Mouse (Mus musculus) liver, embryonic 13.5 days (tissue): Measurements from ENCODE around the gene Tmem107. TPM values are rescaled to one million over a fixed set of nuclear protein-coding genes. Genes with fewer than 3 reads are reported as not detected.
A peak's percentile ranks its signal among the peaks of the same experiment; 100 is the strongest.

Source experiments
- ATAC-seq: fragments of 200-750 bp; cut with Nextera tagmentation; 2 replicates; pipeline ENCODE4 v1.8.0; 2017; ENCODE audit warnings: low read depth, mild to moderate bottlenecking, moderate number of reproducible peaks, moderate library complexity
- DNase-seq: peaks from one replicate; pipeline ENCODE4 v3.0.0; 2022
- H3K27ac ChIP-seq: fragments of 300-500 bp; sonication (generic); 2 replicates; pipeline ENCODE4 v1.5.1; 2015; ENCODE audit warnings: moderate library complexity, mild to moderate bottlenecking, inconsistent platforms
- H3K27me3 ChIP-seq: fragments of 300-500 bp; sonication (generic); 2 replicates; pipeline ENCODE4 v1.6.1; 2015; ENCODE audit warnings: mild to moderate bottlenecking, inconsistent platforms
- H3K36me3 ChIP-seq: fragments of 300-500 bp; sonication (generic); 2 replicates; pipeline ENCODE4 v1.6.1; 2015; ENCODE audit warnings: mild to moderate bottlenecking, inconsistent platforms
- H3K4me1 ChIP-seq: fragments of 300-500 bp; sonication (generic); replicated peaks from 2 replicates; pipeline ENCODE4 v1.6.1; 2015; ENCODE audit warnings: inconsistent platforms
- H3K4me2 ChIP-seq: fragments of 300-500 bp; sonication (generic); 2 replicates; pipeline ENCODE4 v1.6.1; 2015; ENCODE audit warnings: inconsistent platforms, mild to moderate bottlenecking, moderate library complexity
- H3K4me3 ChIP-seq: fragments of 300-500 bp; sonication (generic); replicated peaks from 2 replicates; pipeline ENCODE4 v1.5.1; 2015; ENCODE audit warnings: mild to moderate bottlenecking, inconsistent platforms
- H3K9ac ChIP-seq: fragments of 300-500 bp; sonication (generic); 2 replicates; pipeline ENCODE4 v1.6.1; 2015; ENCODE audit warnings: mild to moderate bottlenecking, inconsistent platforms
- H3K9me3 ChIP-seq: fragments of 300-500 bp; sonication (generic); replicated peaks from 2 replicates; pipeline ENCODE4 v1.6.1; 2016; ENCODE audit warnings: inconsistent platforms
- WGBS: fragments of 180-500 bp; shearing (Covaris S2); methylation state at CpG from one replicate; pipeline ENCODE4 v1.1.7; 2015; ENCODE audit not compliant: insufficient replicate concordance; 5-methylcytosine and 5-hydroxymethylcytosine counted together
- polyA plus RNA-seq: library from polyadenylated mRNA; unstranded; fragments of >200 nt; fragmentation: Nextera tagmentation; extraction: Ambion mirVana; gene quantifications from 2 replicates; pipeline ENCODE4 v1.2.1, GENCODE M21; 2015

Gene Tmem107
- polyA plus RNA-seq, 1 experiment from 2014 or later = 30.8 TPM

DNA sequence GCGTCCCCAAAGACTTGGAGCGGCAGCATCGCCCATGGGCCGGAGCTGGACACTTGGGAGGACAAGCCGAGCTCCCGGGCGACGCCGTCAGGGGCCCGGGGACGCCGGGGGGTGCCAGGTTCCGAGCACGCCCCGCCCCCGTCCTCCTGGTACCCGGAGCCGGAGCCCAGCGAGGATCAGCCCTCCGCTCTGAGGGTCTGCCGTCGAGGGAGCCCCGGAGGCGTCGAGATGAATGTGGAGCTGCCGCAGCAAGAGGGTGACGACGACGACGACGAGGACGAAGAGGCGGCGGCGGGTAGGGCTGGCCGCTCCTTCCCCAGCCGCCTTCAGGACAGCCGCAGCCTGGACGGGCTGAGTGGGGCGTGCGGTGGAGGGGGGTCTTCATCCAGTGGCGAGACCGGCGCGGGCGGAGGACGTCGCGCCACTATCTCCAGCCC, 10.6 kb upstream of the Tmem107 start:
- WGBS = under 1% methylated on average over 43 of the region's 49 CpGs
- Histone ChIP-seq H3K27ac (peak overlapping the region; percentile 90), H3K36me3 (no peaks in the 10 kb centered on the region), H3K9me3 (no peaks in the 10 kb centered on the region), H3K4me1 (peaks cover 47% of the 10 kb centered on the region), H3K4me2 (peak overlapping the region; percentile 99), H3K27me3 (no peaks in the 10 kb centered on the region), H3K4me3 (peak overlapping the region; percentile 96), H3K9ac (peak overlapping the region; percentile 97)
- DNase-seq (peak; percentile 35), ATAC-seq (no peak)

DNA sequence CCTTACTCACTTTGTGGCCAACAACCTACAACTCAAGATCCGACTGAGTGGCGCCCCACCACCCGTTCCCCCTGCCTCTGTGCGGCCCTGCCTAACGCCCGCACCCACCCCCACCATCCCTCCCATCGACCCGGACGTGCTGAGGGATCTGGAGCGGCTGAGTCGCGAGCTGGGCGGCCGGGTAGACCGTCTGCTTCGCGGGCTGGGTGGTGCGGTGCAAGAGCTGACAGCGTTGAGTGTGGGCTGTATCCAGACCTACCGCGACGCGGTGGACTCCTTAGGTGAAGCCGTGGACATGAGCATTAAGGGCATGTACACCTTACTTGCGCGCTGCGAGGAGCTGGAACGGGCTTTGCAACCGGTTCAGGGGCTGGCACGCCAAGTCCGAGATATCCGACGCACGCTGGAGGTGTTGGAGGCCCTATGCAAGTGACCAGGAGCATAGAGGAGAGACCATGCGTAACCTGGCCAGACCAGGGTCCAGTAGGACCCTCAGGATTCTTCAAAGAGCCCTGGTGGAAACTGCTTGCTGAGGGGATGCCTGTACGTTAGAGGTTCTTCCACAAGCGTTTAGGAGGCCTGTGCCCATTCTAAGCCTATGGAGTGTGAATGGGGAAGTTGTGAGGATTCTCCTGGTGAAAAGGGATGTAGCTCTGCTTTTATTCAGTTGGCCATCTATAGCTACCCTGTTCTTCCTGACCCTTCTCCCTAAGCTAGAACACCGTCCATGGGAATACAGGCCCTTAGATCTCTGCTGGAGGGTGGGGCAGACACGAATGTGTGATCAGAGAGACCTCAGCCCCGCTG, 10.0 kb upstream of the Tmem107 start:
- peak; percentile 2; the same call in 1 of the 2 replicates for ATAC-seq
- Histone ChIP-seq H3K9me3 (no peaks in the 10 kb centered on the region), H3K9ac (peak overlapping the region; percentile 97), H3K36me3 (no peaks in the 10 kb centered on the region), H3K4me2 (peak overlapping the region; percentile 99), H3K27me3 (no peaks in the 10 kb centered on the region), H3K4me3 (peak overlapping the region; percentile 96), H3K27ac (peak overlapping the region; percentile 90), H3K4me1 (peaks cover 51% of the 10 kb centered on the region)
- WGBS = 2% methylated on average over 40 of the region's 40 CpGs
- peak; percentile 33 for DNase-seq

DNA sequence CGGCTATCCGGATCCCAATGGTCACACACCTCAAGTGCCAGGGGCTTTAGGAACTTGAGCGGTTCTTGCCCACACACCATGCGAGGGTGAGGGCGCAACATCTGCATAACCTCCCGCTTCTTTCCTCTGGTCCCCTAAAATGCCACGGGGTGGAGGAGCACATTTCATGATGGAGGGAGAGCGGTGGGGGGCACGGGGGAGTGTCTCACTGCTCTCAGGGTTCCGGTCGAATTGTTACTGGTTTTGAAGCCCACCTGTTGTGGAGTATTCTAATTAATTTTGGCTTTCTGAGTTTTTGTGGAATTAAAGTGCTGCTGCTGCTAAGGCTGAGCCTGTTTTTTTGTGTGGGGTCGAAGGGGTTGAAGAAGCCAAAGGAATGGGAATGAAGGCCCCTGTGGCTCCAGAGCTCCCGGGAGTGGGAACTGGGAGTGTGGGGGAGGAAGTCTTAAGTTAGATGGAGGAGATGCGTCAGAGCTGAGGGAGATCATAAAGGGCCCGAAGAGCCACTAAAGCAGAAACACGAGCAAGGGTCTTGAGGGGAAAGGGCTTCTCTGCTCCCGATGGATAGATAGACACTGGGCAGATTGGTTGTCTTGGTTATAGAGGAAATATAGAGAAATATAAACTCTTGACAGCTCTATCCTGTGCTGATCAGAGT, 9.2 kb upstream of the Tmem107 start:
- no peaks in the 10 kb centered on the region for H3K36me3 ChIP-seq
- 26% methylated on average over 17 of the region's 17 CpGs for WGBS

DNA sequence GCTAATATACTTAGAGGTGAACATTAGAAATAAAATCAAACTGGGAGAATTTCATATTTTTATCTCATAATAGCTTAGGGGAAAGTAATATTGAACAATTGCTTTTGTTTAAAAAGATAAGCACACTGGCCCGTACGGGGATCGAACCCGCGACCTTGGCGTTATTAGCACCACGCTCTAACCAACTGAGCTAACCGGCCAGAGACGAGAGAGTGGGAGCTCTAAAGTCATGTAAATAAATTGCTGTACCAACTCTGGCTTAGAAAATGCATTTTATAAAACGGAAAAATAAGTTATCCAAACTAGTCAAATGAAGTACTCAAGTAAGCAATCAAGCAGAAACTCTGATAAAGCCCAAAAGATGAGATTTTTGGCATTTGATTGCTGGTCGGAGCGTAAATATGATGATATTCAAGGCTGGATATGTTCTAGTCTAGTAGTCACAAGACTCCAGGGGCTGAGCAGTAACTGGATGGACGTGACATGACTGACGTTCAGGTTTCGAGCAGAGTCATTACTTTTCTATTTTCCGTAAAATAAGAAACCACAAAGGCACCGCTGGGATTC, 8.3 kb upstream of the Tmem107 start:
- no peaks in the 10 kb centered on the region for H3K9me3 ChIP-seq
- peaks cover 66% of the 10 kb centered on the region for H3K4me1 ChIP-seq
- H3K9ac ChIP-seq = peak overlapping the region; percentile 97
- no peaks in the 10 kb centered on the region for H3K27me3 ChIP-seq
- DNase-seq (peak; percentile 70), ATAC-seq (no peak; the same call in 1 of the 2 replicates)
- peak overlapping the region; percentile 79 for H3K4me3 ChIP-seq
- peak overlapping the region; percentile 75 for H3K4me2 ChIP-seq
- H3K36me3 ChIP-seq = no peaks in the 10 kb centered on the region
- peak overlapping the region; percentile 84 for H3K27ac ChIP-seq
- WGBS = under 1% methylated on average over 17 of the region's 17 CpGs

More for the DNA sequence above, 9.2 kb upstream of the Tmem107 start:
- Histone ChIP-seq H3K4me2 (peak overlapping the region; percentile 99), H3K9ac (peak overlapping the region; percentile 97), H3K27ac (peak overlapping the region; percentile 90; the same call in 1 of the 2 replicates), H3K4me1 (peaks cover 58% of the 10 kb centered on the region), H3K27me3 (no peaks in the 10 kb centered on the region), H3K9me3 (no peaks in the 10 kb centered on the region), H3K4me3 (peak overlapping the region; percentile 96)
- DNase-seq (no peak), ATAC-seq (no peak)

DNA sequence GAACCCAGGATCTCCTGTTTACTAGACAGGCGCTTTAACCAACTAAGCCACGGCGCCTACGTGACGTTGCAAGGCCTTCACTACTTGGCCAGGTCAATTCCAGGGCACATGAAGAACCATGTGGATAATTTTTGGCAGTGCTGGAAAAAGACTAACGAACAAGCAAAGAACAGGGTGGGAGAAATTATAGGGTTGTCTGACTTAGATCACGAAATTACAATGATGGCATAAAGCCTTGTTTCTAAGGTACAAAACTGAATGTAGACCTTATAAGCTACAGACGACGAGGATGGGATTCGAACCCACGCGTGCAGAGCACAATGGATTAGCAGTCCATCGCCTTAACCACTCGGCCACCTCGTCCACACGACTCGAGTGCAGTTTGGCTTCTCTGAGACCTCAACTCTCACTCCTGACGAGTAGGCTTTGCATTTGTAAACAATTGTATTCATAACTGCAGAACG, 7.8 kb upstream of the Tmem107 start:
- under 1% methylated on average over 19 of the region's 19 CpGs for WGBS
- no peaks in the 10 kb centered on the region for H3K27me3 ChIP-seq
- H3K9ac ChIP-seq = peak overlapping the region; percentile 74
- H3K4me3 ChIP-seq = peak overlapping the region; percentile 79
- DNase-seq (peak; percentile 91), ATAC-seq (peak; percentile 64)
- H3K36me3 ChIP-seq = no peaks in the 10 kb centered on the region
- no peaks in the 10 kb centered on the region for H3K9me3 ChIP-seq
- H3K4me2 ChIP-seq = peak overlapping the region; percentile 94
- peak overlapping the region; percentile 89 for H3K27ac ChIP-seq
- H3K4me1 ChIP-seq = peaks cover 69% of the 10 kb centered on the region

DNA sequence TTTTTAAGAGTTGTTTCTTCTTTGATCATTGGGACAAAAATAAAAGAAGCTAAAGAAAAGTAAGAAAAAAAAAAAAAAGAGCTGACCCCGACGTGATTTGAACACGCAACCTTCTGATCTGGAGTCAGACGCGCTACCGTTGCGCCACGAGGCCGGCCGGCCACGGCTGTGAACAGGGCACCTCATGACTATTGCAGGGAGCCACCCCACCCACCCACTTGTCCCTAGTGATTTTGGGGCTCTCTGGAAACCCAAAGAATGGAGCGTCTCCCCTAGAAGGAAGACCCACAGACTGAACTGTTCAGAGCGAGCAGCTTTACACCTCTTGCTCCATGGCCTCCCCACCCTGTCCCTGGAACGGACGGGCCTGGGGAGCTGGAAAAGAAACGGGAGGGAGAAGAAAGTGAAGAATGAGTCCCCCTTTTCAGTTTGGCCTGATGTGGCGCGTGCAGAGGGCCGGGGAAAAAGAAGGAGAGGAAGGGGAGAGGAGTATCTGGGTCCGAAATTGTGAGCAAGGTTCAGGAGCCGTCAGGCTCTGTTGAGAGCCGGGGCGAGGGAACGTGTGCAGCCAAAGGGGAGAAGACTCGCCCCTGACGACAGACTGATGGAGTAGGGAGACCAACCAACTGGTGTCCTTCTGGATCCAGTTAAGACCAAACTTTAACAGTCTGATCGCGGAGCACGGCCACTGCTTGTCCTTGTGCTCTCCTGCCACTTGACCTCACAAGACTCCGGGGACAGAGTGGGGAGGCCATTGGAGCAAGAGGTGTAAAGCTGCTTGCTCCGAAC, 7.0 kb upstream of the Tmem107 start:
- peak overlapping the region; percentile 89 for H3K27ac ChIP-seq
- no peaks in the 10 kb centered on the region for H3K27me3 ChIP-seq
- peaks cover 61% of the 10 kb centered on the region for H3K4me1 ChIP-seq
- H3K4me3 ChIP-seq = peak overlapping the region; percentile 79
- H3K9me3 ChIP-seq = no peaks in the 10 kb centered on the region
- H3K36me3 ChIP-seq = no peaks in the 10 kb centered on the region
- peak overlapping the region; percentile 84 for H3K9ac ChIP-seq
- peak overlapping the region; percentile 94 for H3K4me2 ChIP-seq
- ATAC-seq = no peak
- WGBS = 1% methylated on average over 31 of the region's 31 CpGs
- DNase-seq = peak; percentile 52

DNA sequence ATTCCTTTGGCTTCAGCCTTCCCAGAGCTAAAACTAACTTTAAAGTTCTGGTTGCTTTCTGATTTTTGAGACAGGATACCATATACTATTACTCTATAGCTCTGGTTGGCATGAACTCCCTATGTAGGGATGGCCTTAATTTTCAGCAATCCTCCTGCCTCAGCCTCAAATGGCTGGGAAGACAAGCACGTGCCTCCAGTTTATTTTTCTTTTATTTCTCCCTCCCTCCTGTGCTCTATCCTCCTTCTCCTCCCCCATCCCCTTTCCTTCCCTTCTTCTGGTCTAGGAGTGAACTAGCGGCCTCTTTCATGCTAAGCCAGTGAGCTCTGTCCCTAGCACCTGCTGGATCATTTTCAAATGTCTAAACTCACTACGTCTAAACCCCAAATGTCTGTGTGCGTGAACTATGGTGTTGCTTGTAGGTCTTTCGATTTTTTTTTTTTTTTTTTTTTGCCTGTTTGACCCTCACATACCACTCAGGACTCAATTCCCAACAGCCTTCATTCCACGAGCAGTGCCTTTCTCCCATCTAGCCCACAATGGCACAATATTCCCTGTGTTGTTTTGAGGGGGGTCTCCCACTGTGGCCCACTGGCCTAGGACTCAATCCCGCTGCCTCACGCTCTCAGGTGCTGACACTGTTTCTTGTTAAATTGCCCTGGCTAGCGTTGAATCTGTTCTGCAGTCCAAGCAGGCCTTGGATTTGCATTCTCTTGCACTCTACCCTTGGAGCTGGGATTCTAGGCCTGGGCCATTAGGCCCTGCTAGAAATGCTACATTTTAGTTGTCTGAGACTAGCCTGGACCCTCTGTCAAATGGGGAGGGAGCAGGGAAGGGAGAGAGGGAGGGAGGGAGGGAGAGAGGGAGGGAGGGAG, 6.1 kb upstream of the Tmem107 start:
- 66% methylated on average over 9 of the region's 9 CpGs for WGBS
- H3K27ac ChIP-seq = peak overlapping the region; percentile 78
- H3K4me3 ChIP-seq = peak overlapping the region; percentile 79
- H3K36me3 ChIP-seq = no peaks in the 10 kb centered on the region
- peaks cover 61% of the 10 kb centered on the region for H3K4me1 ChIP-seq
- peak overlapping the region; percentile 84 for H3K9ac ChIP-seq
- no peaks in the 10 kb centered on the region for H3K27me3 ChIP-seq
- ATAC-seq = no peak
- DNase-seq = no peak
- no peaks in the 10 kb centered on the region for H3K9me3 ChIP-seq
- peak overlapping the region; percentile 94 for H3K4me2 ChIP-seq

DNA sequence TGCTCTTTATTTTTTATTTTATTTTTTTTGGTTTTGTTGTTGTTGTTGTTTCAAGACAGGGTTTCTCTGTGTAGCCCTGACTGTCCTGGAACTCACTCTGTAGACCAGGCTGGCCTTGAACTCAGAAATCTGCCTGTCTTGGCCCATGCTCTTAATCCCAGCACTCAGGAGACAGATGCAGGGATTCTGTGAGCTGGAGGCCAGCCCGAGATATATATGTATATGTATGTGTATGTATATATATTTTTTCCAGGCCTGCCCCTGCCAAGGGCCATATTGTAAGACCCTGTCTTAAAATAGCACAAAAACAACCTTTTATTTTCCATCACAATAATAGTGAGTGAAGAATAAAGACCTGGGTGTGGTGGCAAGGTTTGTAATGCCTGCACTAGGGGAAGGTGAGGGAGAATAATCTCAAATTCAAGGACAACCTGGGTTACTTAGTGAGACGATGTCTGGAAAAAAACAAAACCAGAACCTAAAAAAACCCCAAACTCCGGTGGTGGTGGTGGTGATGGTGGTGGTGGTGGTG, 5.1 kb upstream of the Tmem107 start:
- DNase-seq (no peak), ATAC-seq (no peak)
- H3K27ac ChIP-seq = peak overlapping the region; percentile 68; the same call in 1 of the 2 replicates
- no peaks in the 10 kb centered on the region for H3K9me3 ChIP-seq
- H3K4me2 ChIP-seq = peak overlapping the region; percentile 81
- peak overlapping the region; percentile 57; the same call in 1 of the 2 replicates for H3K4me3 ChIP-seq
- H3K27me3 ChIP-seq = no peaks in the 10 kb centered on the region
- H3K36me3 ChIP-seq = no peaks in the 10 kb centered on the region
- H3K4me1 ChIP-seq = peaks cover 62% of the 10 kb centered on the region
- WGBS = 61% methylated on average over 3 of the region's 3 CpGs
- no peak overlapping the region; the same call in 1 of the 2 replicates for H3K9ac ChIP-seq

DNA sequence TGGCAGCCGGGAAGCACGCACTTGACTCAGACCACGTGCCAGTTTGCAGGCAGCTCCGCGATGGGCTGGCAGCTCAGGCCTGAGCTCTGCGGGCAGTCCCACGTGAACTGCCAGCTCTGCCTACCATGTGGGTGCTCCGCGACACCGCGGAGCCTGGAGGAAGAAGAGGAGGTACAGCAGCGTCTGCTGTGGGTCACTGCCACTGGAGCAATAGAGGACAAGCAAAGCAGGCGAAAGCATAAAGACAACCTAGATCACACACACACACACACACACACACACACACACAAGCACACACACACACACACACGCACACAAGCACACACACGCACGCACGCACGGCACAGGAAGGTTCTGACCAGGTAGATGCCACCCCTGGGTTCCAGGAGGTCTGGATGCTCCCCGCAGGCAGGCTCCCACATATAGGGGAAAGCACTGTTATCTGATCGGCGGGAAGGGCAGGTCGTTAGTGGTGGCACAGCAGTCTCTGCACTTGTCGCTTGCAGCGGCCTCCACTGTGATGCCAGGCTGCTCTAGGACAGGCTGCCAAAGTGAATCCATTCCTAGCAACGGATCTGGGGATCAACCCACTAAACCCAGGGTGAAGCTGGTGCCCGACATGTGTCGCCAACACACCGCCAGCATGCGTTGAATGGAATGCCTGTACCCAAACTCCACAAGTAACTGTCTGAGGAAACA, 4.3 kb upstream of the Tmem107 start:
- no peaks in the 10 kb centered on the region for H3K36me3 ChIP-seq
- WGBS = 7% methylated on average over 29 of the region's 29 CpGs
- H3K27ac ChIP-seq = peak overlapping the region; percentile 68
- no peaks in the 10 kb centered on the region for H3K27me3 ChIP-seq
- peaks cover 58% of the 10 kb centered on the region for H3K4me1 ChIP-seq
- H3K9ac ChIP-seq = peak overlapping the region; percentile 73
- peak; percentile 65 for DNase-seq
- peak overlapping the region; percentile 57 for H3K4me3 ChIP-seq
- no peaks in the 10 kb centered on the region for H3K9me3 ChIP-seq
- peak overlapping the region; percentile 81 for H3K4me2 ChIP-seq
- peak; percentile 32 for ATAC-seq
